Mouse (Mus musculus) ovary, postnatal 36 days (tissue): Measurements from ENCODE around the gene Tdrd9.
A peak's percentile ranks its signal among the peaks of the same experiment; 100 is the strongest.

ENCODE experiments used
- DNase-seq: peaks from one replicate; pipeline ENCODE4 v3.0.0; 2022; ENCODE audit warnings: low spot score, mixed read lengths

Gene Tdrd9

DNA sequence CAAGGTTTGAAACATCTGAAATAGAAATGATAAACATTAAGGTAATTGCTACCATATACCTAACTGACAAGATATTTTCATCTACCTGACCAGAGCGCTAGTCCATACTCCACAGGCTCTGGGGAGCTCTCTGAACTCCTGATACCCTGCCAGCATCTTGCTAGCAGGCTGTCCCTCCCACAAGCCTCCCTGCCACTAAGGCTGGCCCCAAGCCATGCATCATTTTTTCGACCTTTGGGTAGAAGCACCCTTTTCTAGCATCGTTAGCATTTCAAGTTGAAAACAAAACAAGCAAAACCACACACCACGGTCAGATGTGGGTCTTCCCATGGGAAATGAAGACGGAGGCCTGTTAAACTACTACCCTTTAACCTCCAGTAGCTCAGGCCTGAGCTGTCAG, 8.0 kb upstream of the Tdrd9 start:
- DNase-seq, result no peak

DNA sequence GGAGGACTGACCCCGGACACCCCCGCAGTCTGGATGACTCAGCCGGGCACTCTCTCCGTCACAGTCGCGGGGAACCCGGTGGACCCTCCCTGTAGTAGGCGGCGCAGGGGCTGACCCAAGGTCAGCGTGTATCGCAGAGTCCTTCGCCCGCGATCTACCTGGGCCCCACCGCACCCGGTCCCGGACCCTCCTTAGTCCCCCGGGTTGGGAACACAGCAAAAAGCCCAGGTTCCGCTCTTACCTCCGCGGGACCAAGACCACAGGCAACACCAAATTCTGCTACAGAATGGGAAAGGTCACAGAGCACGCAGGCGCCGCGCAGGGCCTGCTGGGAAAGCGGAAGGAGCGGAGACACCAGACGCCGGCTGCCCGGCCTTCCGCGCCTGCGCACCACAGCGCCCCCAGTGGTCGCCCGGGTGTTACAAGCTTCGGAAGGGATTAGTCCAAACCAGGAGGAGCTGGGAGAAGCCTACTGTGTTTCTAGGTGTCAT, 4.6 kb upstream of the Tdrd9 start, which contains the start of gene Atp5mpl:
Gene Atp5mpl, minus strand, starts transcription at position 295 of the 491 bp plus-strand sequence.
- peak; percentile 97 for DNase-seq

DNA sequence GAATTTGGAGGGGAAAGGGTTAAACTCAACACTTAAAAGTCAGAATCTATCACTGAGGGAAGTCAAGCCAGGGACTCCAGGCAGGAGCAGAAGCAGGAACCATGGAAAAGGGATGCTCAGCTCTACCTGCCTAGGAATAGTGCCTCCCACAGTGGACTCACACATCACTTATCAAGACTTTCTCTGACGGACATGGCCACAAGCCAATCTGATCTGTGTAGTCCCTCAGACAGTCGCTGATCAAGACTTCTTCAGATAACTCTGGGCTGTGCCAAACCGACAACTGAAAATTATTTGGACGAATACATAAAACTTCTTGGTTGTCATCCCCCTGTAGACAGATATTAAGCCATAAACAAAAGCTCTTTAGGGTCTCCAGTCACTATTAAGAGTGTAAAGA, 1.3 kb upstream of the Tdrd9 start:
- no peak for DNase-seq

DNA sequence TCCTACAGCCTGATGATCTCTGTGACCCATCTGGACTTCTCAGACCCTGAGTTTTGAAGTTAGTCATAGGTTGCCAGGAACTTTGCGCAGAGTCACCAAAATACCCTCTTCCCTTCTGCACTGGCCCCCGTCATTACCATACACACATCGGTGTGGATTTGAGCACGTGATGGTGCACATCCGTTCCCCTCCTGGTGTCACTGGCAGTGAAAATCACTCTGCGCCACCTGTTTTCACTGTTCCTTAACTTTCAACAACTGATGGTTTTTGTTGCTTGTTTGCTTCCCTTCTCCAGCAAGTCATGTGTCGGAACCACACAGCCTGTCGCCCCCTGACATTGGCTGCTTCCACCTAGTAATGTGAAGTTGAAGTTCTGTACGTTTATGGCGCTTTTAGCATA, 1.1 kb downstream of the Tdrd9 start:
- DNase-seq, result no peak

DNA sequence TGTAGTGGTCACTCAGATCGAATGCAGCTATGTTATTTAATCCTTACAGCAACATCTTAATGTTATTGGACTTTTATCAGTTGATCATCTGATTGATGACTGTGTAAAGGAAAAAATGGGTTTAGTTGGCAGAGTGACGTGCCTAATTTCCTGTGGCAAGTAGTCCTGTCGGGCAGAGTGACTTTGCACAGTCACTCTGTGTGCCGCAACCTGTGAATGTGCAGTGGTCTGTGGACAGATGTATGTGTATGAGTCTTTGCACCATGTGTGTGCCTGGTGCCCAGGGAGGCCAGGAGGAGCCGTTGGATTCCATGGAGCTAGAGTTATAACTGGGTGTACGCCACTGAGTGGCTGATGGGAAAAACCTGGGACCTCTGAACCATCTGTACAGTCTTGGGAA, 3.2 kb downstream of the Tdrd9 start:
- DNase-seq, result no peak

DNA sequence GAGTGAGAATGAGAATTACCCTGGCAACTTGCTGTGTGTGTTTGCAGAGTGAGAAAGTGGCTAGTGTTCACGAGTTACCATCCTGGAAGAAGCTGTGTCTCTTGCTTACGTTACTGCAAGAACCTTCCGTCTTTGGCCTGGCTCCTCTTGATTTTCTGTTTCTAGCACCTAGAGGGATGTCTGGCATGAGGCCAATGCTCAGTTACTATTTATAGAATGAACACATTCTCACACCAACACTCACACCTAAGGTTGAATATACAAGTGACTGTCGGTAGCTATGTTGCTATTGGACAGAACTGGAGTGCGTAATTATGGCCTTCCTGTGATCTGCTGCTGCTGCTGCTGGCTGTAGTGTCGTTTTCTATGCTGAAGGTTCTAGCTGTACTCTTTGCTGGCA, 5.8 kb downstream of the Tdrd9 start:
- no peak for DNase-seq

DNA sequence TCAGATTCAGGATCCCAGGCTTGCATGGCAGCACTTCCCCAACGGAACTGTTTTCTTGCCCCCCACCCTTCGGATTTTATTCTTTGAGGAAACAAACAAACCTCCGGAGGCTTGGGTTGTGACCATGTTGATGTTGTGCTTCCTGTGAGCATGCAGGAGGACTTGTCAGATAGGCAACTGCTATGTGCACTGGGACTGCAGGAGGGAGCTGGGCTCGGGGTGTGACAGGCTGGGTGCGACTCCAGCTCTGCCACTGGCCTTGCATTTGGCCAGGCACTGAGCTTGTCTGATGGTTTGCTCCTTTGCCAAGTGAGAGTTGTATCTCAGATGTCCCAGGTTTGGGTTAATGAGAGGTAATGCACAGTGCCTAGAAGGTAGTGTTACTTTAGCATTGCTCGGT, 6.9 kb downstream of the Tdrd9 start:
- no peak for DNase-seq

DNA sequence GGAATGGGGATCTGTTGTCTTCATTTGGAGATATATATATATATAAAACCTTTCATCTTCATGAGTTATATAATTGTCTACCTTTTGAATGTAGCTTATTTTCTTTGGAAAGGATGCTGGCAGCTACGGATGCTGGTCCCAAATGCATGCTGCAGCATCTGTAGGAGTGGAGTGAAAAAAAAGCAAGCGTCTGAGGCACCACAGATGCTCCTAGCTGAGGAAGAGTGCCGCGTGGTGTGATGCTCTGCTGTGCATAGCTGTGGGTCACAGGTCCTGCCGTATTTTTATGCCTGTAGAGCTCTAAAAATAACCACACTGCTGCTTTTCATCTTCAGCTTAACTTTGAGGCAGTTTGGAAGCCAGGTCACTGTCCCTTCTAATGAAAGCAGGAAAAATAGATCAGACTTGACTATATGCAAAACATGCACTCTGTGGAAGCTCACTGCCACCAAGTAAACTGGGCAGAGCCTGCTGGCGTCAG, 9.6 kb downstream of the Tdrd9 start, which contains the start of gene Rd3l:
Gene Rd3l, minus strand, starts transcription at position 431 of the 481 bp plus-strand sequence.
- DNase-seq, result no peak

DNA sequence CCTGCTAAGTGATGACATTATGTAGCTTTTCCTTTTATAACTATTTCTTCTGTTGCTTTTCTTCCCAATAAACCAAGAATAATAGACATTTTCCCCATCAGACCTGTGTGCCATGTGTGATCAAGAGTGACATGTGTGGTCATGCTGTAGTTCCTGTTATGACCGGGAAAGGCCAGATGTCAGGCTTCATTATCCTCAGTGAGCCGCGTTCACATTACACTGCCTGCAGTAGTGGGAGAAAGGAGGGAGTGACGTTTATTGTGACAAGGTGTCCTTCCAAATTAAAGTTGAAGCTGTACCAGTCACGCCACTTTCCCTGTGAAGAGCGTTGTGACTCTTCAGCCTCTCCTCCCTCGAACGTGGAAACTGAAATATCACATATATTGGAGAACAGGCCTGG, 10.5 kb downstream of the Tdrd9 start:
- DNase-seq, result no peak

DNA sequence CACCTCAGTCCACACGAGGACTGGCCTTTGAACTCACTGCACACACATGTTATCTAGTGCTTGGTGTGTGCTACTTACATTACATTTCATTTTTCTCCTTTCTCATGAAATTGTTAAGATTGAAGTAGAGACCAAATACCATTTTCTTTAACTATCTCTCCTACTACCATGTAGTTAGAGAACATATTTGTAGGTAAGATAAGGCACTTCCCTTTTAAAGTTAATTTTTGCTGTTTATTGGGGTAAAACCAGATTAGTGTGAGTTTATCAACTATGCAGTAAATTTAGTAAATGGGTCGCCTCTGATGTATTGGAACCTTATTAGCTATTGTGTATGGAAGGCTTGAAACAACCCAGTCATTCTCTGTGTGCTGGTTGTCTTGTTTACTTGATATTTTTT, 11.8 kb downstream of the Tdrd9 start:
- no peak for DNase-seq

DNA sequence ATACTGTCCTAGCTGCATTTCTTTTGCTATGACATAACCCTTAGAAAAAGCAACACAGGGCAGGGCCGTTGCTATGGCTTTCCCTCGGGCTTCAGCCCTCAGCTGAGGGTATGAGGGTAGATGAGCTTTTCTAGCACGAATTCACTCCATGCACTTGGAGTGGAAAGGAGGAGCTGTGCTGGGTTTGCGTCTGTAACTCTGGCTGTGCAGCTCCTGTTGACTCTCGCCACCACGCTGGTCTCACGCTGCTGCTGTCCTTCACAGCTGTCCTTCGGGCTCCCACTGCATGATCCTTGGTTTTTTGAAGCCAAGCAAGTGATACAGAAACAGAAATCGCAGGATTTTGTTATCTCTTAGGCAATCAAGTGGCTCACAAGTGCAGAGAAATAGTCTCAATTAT, 15.4 kb downstream of the Tdrd9 start:
- no peak for DNase-seq

DNA sequence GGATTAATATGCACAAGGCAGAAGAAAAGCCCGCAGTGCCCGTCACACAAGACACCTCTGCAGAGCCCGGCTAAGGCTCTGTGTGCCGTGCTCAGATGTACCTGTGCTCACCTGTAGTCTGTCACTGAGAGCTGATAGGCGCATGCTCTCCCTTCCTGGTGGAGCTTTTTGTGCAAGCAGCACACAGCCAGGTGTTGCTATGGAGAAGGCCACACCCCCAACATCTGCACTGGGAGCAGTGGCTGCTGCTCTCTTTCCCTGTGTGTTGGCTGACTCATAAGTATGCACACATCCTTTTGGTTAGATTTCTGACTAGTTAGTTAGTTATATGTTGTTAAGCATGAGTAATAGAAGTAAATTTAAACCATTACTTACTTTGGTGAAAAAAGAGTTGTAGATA, 21.3 kb downstream of the Tdrd9 start:
- no peak for DNase-seq

DNA sequence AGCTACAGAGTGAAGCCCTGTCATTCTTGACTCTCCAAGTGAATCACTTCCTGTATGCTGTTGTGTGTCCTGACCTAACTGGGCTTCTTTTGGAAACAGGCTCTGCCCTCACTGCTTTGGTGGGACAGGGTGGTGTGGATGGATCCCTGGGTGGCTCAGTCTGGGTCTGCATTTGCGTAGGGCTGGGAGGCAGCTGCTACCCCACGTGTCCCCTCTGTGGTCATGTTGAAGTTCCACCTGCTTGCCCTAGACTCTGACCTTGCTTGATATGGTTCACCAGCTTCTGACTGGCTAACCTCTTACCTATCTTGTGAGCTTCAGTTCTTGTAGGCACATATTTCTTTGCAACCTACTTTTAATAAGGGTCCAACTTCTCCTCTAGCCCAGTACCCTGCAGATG, 23.8 kb downstream of the Tdrd9 start:
- no peak for DNase-seq

DNA sequence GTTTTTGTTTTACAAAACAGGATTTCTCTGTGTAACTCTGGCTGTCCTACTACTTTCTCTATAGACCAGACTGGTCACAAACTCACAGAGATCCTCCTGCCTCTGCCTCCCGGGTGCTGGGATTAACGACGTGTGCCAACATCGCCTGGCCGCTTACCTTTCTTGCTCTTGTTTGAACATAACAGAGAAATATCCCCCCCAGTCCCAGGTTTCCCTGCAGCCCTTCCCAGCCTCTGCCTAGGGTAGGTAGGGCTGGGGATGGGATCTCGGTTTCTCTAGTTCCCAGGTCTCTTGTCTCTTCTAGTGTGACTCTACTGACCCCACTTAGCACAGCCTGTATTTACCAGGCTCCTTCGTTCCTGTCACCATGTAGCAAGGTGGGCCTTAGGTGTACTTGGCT, 28.4 kb downstream of the Tdrd9 start:
- DNase-seq, result no peak

DNA sequence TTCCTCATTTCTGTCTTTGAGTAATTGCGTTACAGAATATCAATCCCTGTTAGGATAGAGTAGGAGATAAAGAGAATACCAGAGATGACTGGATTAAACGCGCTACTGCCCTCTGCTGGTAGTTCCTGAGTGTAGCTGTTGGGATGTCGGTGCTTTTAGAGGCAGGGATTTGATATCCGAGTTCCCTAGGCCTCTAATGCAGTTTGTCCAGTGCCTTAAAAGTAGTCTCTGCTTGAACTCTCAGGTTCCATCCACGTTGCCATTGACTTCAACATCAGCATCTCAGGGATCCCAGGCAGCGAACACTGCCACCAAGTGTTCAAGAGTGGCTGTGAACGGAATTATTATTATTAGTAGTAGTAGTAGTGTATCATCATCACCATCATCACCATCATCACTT, 29.9 kb downstream of the Tdrd9 start:
- peak; percentile 59 for DNase-seq

DNA sequence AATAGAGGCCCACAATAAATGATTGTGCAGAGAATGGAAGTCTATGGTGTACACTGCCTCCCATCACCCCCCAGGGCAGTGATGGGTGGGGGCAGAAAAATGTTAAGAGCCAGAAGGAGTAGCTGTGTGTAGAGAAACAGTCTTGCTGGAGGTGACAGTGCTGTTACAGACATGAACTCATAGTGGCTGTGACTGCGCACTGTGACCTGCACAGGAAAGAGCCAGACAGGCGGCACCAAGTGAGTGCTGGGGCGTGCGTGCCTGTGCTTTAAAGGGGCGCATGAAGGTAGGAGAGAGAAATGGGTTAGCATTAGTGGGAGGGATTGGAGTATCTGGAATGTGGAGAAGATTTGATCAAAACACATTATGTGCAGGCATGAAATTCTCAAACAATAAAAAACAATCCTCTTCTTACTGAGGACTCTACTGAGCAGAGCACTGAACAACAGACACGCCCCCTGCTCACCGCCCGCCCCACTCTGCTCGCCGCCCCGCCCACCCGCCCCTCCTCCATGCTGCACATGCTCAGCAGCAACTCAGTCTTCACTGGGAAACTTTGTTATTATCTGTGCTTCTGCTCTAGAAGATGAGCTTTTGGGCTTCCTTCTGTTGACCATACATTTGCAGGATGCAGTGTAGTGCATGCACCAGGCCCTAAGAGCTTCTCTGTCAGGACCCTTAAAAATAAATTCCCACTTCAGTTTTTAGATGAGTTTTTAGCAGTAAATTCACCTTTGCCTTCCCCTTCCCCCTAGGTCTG, 41.3 kb downstream of the Tdrd9 start:
- DNase-seq, result no peak

DNA sequence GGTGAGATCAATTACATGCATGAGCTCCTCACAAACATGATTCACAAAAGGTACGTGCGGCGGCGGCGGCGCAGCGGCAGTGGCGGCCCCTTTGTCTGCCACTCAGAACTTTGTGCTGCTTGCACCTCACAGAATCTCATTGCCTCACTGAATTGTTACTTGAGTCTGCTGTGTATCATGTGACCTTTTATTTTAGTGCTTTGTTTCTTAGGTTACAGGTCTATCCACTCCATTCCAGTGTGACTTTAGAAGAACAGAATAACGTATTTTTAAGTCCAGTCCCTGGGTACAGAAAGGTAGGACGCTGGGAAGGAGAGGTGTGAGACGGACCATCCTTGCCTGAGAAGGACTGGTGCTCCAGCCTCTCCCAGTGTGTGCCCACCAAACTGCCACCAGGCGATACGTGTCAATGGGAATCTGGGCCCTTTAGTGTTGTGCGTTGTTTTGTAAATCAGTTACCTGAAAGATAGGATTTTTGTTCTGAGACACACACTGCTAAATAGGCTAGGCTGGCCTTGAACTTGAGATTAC, 42.0 kb downstream of the Tdrd9 start:
- DNase-seq, result no peak

DNA sequence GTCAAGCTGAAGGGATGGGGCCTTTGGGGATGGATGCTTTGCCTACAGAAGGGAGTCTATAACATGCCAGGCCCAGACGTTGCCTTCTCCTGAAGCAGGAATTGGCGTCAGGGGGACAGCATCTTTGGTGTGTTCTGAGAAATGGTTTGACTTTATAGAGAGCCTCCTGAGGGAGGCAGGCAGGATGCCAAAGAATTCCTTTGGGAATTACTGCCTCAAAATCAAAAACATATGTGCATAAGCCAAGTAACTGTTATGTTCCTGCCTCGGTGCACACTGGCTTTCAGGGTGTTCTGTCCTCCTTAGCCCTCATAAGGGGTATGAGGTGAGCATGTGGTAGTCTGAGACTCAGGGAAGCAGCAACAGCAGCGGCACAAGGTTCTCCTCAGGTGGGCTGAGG, 45.0 kb downstream of the Tdrd9 start:
- DNase-seq, result no peak

DNA sequence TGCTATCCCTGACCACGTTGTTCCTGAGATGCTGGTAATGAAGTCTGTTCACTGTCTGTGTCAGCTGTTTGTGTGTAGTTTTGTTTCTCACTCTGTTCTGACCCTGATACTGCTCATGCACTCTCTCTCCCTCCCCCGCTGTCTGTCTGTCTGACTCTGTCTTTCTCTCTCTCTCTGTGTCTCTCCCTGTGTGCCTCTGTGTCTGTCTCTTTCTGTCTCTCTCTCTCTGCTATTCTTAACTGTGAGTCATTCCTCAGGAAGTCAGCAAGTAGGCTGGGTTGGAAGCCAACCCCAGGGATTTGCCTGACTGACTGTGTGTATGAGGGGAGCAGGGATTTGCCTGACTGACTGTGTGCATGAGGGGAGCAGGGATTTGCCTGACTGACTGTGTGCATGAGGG, 51.9 kb downstream of the Tdrd9 start:
- DNase-seq, result no peak

DNA sequence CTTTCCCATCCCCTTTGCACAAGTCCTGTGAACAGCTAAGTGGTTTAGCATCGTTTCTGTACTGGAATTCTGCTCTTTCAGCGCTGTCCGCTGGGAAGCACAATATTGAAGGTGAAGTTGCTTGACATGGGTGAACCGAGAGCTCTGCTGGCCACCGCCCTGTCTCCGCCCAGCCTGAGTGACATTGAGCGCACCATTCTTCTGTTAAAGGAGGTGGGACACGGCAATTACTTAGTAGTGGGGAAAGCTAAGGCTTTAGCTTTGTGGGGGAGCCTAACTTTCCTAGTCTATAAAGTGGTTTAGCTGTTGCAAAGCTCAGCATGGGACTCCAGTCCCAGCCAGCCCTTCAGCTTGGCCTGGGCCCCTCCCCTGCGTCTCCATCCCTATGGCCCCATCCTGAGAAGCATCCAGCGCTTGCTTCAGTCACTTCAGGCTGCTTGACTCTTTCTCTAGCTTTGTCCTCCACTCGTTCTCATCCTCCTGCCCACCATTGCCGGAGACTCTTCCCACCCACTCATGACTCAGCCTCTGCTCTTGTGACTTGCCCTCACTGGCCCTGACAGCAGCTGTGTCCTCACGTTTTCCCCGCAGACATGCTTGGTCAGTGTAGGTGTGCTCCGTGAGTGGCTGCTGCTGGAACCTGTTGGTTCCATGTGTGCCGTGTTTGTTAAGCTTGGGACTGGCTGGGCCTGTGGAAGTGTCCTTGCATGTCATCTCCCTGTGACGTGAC, 53.4 kb downstream of the Tdrd9 start:
- DNase-seq, result no peak

DNA sequence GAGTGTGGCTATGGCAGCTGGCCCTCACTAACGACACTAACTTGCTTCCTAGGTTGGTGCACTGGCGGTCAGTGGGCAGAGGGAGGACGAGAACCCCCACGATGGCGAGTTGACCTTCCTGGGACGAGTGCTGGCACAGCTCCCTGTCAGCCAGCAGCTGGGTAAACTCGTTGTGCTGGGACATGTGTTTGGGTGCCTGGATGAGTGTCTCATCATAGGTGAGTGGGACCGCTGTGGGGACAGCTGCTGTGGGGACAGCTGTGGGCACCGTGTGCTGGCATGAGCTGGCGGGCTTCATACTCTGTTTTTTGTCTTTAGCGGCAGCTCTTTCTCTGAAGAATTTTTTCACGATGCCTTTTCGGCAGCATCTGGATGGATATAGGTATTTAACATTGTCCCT, 54.1 kb downstream of the Tdrd9 start:
- no peak for DNase-seq

DNA sequence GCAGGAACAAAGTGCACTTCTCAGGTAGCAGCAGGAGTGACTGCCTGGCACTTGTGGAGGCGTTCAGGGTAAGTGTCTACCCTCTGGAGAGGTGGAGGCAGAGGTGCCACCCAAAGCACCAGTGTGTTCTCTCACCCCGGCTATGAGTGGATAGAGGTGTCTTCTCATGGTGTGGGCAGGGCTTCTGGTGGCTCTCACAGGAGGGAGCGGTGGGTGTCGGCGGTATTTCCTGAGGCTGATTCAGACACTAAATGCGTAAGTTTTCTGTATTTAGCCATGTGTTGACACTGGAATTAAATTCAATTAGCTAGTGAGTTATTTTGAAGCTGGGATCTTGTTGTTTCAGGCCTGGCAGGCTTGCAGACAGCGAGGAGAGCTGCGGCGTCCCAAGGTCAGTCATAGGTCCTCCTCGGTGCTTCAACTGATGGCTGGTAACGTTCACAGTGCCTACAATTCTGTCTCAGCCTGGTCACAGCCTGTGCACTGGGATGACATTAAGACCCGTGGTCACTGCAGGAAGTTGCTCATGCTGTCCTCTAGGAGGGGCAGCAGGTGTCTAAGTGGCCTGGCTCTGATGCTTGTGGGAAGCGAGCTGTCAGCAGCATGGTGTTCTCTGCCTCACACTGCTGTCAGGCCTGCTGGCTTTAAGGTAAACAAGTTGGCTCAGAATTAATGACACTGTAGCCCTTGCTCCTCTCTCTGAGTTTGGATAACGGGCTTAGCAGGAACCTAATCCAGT, 54.7 kb downstream of the Tdrd9 start:
- no peak for DNase-seq
